Mouse (Mus musculus) layer of hippocampus, postnatal 10 days (tissue): ENCODE measurements around the gene Zfp830. TPM values are rescaled to one million over a fixed set of nuclear protein-coding genes. Genes with fewer than 3 reads are reported as not detected.
A peak's percentile ranks its signal among the peaks of the same experiment; 100 is the strongest.

Experiments used
- DNase-seq, 2 experiments: peaks; one replicate each; pipeline ENCODE4 v3.0.0; 2021; ENCODE audit warnings: low spot score in 2 of 2
- long read RNA-seq: library from polyadenylated mRNA; stranded (forward); transcript quantifications from one replicate; pipeline ENCODE4 v2.0.0, GENCODE M21; 2023
- total RNA-seq, 2 experiments: library from RNA; stranded (reverse); gene quantifications; 2 replicates each; pipeline ENCODE4 v1.2.3; 2021

The Zfp830 gene
- 10 to 100 TPM; 17.1 to 17.6 TPM for total RNA-seq
- long read RNA-seq, transcript Zfp830-201 (1 exons, 1,591 nt), result major isoform, 25 of 25 reads
- long read RNA-seq, partial matches to known transcripts, result 0 of 25 reads
- long read RNA-seq, other reads (novel, unspliced or antisense), result 0 of 25 reads

GRCm38 (mm10) chr11:82763742-82764437, at the start of gene Zfp830, which contains the start of gene Cct6b:
Zfp830 (plus strand) TSS chr11:82764345.
Cct6b (minus strand) TSS chr11:82764321.
- DNase-seq, result peak; percentile 90 to 94

DNA sequence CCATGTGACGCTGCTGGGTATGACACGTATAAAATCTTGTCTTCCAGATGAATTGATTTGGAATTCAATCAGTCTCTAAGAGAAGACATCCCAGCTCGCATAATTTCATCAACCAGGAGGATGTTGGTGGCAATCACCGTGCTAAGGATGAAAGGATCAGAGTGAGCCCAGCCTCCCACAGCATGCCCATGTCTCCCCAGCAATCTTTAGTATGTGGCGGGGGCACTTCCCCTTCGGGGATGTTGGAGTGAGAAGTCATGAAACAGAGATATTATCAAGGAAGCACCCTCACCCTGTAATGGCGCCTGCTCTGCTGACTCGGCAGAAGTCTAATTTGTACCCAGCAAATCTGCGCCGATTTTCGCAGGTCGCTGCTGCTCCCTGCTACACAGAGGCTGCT, 44.9 kb upstream of the Zfp830 start:
- no peak for DNase-seq

DNA sequence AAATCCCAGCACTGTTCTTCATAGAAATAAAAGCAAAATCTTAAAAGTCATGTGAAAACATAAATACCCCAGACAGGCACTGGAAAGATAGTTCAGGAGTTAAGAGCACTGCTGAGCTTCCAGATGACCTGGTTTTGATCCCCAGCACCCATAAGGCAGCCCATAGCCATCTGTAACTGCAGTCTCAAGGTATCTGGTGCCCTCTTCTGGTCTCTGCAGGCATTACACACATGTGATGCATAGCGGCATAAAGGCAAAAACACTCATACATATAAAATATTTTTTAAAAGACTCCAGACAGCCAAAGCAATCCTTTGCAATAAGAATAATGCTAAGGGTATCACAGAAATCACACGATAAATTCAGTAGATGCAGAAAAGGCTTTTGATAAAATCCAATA, 37.3 kb upstream of the Zfp830 start:
- DNase-seq, result no peak

DNA sequence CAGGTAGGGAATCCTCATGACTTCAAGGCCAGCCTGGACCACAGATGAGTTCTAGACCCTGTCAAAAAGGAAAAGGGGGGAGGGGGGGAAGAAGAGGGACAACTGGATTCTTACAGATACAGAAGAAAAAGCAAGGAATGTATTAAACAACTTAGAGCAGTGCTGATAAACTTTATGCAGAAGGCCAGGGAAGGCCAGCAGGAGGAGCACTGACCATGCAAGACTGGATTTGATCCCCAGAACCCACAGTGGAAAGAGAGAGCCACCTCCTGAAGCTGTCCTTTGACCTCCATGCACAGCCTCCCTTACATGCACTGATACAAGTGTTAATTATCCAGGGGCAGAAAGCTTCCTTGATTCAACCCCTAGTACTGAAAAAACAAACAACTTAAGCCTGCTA, 29.9 kb upstream of the Zfp830 start:
- no peak for DNase-seq

DNA sequence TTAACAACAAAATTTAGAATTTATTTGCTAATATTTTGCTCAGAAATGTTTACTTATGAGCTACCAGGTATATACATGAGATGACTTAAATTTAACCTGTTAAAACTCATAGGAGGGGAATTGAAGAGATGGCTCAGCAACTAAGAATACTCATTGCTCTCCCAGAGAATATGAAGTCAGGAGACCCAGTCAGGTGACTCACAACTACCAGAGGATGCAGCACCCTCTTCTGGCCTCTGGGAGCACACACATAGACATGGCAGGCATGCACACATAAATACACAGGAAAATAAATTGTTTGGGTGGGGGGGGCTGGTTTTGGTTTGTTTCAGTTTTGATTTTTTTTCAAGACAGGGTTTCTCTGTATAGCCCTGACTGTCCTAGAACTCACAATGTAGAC, 25.1 kb upstream of the Zfp830 start:
- no peak for DNase-seq

- peak; percentile 22 to 23 for DNase-seq
Measured at GRCm38 (mm10) chr11:82746138-82746537, 18.0 kb upstream of the Zfp830 start.

GRCm38 (mm10) chr11:82746857-82747366, 17.2 kb upstream of the Zfp830 start:
- DNase-seq, result no peak

DNA sequence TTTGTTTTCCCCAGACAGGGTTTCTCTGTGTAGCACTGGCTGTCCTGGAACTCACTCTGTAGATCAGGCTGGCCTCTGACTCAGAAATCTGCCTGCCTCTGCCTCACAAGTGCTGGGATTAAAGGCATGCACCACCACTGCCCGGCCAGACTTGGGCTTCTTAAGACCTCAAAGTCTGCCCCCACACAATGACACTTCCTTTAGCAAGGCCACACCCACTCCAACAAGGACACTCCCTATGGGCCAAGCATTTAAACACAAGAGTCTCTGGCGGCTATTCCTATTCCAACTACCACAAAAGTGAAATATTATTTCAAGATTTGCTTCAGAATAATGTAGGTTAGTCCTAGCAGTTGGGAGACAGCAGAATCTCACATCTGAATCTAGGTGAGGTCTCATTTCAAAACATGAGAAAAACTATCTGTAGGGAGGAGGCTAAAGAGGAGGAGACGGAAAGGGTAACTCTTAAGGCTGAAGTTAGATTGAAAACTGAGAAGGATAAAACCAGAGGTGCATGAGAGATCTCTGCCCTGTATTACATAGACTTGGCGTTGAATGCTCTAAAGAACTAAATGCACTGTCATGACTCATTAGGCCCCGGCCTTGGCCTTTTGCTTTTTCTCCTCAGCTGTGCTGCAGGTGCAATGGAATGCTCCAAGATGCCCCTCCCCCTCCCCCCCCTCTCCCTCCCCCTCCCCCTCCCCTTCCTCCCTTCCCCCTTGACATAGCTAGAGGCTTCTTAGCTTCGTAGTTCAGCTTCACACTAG, 11.6 kb upstream of the Zfp830 start:
- no peak for DNase-seq

GRCm38 (mm10) chr11:82755919-82756318, 8.2 kb upstream of the Zfp830 start:
- DNase-seq, result no peak

GRCm38 (mm10) chr11:82762286-82762829, 1.8 kb upstream of the Zfp830 start:
- DNase-seq, result no peak

DNA sequence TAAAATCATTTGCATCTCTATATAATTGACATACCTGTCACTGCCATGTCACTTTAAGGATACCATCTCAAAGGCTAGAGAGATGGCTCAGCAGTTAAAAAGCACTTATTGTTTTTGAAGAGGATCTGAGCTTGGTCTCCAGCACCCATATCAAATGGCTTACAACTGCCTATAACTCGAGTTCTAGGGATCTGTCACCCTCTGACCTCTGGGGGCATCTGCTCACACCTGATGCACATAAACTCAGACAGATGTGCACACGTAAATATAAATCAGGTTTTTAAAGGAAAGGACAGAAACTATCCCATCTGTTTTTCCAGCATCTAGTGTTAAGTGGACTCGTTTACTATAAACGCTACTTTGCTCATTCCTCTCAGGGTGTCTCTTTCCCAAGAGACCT, 884 bp upstream of the Zfp830 start:
- no peak for DNase-seq

DNA sequence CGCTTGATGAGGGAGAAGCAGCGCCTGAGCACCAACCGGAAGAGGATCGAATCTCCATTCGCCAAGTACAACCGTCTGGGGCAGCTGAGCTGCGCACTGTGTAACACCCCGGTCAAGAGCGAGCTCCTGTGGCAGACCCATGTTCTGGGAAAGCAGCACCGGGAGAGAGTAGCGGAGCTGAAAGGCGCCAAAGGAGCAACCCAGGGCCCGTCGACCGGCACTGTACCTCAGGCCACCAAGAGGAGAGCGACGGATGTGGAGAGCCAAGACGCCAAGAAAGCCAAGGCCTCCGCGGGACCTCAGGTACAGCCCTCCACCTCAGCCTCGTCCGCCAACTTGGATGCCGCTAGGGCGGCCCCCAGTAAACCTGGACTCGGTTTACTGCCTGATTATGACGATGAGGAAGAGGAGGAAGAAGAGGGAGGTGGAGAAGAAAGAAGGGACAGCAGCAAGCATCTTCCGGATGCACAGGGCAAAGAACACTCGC, 336 bp downstream of the Zfp830 start:
- DNase-seq, result no peak

GRCm38 (mm10) chr11:82780134-82780533, 16.0 kb downstream of the Zfp830 start:
- no peak for DNase-seq

- DNase-seq, result peak; percentile 91 to 96
Measured at GRCm38 (mm10) chr11:82780983-82781903, 17.1 kb downstream of the Zfp830 start, which contains the start of gene Lig3. Lig3 (plus strand) TSS chr11:82781108.

- no peak for DNase-seq
Measured at GRCm38 (mm10) chr11:82782197-82782596, 18.1 kb downstream of the Zfp830 start.

- no peak for DNase-seq
Measured at GRCm38 (mm10) chr11:82783453-82783852, 19.3 kb downstream of the Zfp830 start.

- DNase-seq, result no peak
Measured at GRCm38 (mm10) chr11:82806656-82807055, 42.5 kb downstream of the Zfp830 start.

DNA sequence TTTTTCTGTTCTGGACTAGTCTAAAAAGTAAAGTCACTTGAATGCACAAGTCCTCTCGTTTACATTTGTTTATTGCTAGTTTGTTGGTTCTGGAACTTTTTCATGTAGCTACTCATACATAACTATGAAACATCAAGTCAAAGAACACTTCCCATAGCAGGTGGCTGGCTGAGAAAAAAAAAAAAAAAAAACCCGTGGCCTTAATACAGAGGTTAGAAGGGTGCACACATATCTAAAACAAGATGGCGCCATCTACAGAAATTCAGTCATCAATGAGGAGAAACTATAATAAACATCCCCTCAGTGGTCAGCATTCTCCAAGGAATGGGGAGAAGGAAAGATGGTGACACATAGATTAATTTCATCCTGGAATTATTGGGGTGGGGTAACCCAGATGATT, 43.2 kb downstream of the Zfp830 start:
- DNase-seq, result no peak

- DNase-seq, result no peak
Measured at GRCm38 (mm10) chr11:82808485-82808884, 44.3 kb downstream of the Zfp830 start.
